Mouse (Mus musculus): ENCODE measurements at regions not wholly inside any gene's neighbourhood (a gene's known extent, or its start where the extent isn't known, plus 50 kb on each side); places are given as distances from the start of the nearest gene placed in this dataset.

- DNase-seq, result peak; percentile 36 to 40
Observed at GRCm38 (mm10) chr6:19547589-19547988, 681.5 kb downstream of the Ankrd7 start.

GRCm38 (mm10) chr6:19551932-19552331 lies 685.8 kb downstream of the Ankrd7 start:
- peak; percentile 67 to 78 for DNase-seq

GRCm38 (mm10) chr6:19579421-19579820 lies 713.3 kb downstream of the Ankrd7 start:
- DNase-seq, result peak; percentile 94 to 96

- peak; percentile 49 to 63 for DNase-seq
Observed at GRCm38 (mm10) chr6:19579887-19580286, 713.8 kb downstream of the Ankrd7 start.

All from cerebellum, adult 18-20 months (tissue).